Mouse (Mus musculus): ENCODE results near the gene Acot1.

GRCm38 (mm10) chr12:84013130-84013529, 3.8 kb downstream of the Acot1 start:
- no peak for TF ChIP-seq GATA1 (IDR thresholded peaks at IDR 0.05; ENCODE audit: low read length)
- no peak for TF ChIP-seq TAL1 (IDR thresholded peaks at IDR 0.05; ENCODE audit: low read length)
